Mouse (Mus musculus) c-Kit-positive CD71-negative TER-119-negative erythroid progenitor cells, embryonic 14.5 days (primary cell): ENCODE data around the gene Cbx6.
A peak's percentile ranks its signal among the peaks of the same experiment; 100 is the strongest.

Experiments used
- DNase-seq: peaks from one replicate; pipeline ENCODE4 v3.0.0-alpha.2; 2013; ENCODE audit warnings: low read depth

The Cbx6 gene

DNA sequence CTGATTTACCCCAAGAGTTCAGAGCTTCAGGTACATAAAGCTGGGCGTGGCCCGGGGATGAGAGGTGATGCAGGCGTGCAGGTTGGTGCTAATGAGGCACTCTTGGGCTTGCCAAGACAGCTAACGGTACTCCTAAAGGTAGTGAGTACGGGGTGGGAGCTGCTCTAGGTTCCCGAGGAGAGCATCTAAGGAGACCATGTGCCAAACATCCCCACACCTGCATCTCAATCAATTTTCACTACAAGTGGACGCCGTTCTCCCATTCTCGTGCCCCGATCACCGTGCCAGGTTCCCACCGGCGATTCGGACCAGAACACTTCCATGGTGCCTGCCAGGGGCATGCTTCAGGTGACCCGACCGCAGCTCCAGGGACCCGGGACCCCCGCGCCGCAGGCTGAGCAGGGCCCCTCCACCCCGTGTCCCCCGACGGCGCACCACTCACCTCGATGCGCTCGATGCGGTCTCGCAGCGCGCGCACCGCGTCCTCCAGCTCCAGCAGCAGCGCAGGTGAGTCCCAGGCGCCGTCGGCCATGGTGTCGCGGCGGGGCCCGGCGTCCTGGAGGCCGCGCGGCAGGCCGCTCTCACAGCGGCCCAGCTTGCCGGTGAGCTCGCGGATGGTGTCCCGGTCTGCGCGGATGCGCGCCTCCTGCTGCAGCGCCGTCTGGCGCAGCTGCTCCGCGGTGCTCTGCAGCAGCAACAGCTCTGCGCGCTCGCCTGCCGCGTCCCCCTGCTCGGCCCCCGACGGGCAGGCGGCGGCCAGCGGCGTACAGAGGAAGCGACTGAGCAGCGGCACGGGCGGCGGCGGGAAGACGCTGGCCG, 30.7 kb downstream of the Cbx6 start:
- no peak for DNase-seq

DNA sequence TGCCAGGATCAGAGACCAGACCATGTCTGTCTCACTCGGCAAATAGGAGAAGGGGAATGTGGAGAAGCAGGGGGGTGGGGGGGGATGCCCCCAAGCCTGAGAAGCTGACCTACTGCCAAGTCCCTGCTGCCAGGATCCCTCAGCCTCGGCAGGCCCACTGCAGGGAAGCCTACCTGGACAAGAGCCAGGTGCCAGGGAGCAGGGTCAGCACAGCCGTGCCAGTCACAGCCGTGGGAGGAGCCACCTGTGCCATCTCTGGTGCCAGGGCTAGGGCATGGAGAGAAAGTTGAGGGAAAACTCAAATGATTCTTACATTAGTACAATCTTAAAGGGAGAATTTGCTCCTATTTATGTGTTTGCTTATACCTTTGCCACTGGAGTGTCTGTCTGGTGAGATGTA, 32.2 kb downstream of the Cbx6 start:
- no peak for DNase-seq

DNA sequence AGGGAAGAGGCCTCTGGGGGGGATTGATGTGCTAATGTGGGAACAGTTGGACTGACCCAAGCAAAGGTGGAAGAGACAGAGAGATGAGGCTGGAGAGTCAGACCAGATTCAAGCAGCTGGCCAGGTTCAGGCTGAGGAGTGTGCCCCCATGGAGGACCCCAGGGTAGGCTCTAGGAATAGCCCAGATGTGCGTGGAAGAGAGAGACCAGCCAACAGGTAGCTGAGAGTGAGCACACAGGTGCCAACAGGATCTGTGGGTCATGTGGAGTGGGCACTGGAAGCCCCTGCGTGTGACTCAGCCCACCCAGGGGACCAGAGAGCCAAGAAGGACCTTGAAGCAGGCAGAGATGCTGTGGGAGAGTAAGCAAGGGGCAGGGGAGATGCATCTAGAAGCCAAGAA, 32.8 kb downstream of the Cbx6 start:
- DNase-seq: no peak

DNA sequence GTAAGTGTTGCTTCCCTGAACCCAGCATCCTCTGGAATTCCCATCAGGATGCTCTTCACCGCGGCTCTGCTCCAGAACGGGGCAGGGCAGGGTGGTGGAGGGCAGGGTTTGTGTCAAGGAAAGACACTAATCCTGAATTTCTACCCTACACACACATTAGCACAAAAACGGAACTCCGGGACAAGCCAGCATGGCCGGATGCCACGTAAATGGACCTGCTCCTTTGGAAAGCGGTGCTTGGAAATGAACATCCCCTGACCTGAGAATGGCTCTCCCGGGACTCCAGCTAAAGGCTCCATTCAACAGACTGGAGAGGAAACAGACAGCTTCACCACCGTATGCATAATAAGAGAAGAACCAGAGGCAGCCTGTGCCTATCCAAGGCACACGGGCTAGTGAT, 33.8 kb downstream of the Cbx6 start:
- no peak for DNase-seq

DNA sequence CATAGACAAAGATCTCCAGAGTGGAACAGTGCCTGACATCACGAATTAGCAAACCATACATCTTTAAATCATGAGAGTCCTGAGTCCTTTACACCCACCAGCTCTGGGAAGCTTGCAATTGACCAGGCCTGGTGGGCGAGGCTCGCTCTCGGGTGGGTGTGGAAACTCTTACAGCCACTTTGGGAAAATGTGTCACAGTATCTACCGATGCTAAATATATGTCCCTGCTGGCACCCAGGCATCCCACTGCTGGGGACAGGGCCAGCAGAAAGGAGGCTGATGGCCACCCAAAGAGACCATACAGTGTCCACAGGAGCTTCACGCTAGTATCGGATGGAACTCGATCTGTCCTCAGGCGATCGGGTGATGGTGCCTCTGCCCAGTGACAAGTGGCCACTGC, 35.9 kb downstream of the Cbx6 start:
- no peak for DNase-seq

DNA sequence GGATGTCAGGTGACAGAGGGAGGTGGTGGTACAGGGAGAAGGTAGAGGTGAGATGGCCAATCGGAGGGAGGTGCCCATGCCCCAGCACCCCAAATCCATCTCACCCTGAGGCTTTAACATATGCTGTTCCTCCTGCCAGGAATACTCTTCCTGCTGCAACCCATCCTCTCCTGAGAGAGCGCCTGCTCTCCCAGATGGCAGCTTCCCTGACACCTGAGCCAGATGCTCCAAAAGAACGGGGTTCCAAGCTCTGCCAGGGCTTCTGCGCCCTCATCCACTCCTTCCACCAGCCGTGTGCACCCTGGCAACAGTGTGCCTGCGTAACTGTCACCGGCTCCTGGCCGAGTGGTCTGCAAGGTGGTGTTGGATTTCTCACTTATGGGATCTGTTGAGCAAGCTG, 36.8 kb downstream of the Cbx6 start:
- no peak for DNase-seq

DNA sequence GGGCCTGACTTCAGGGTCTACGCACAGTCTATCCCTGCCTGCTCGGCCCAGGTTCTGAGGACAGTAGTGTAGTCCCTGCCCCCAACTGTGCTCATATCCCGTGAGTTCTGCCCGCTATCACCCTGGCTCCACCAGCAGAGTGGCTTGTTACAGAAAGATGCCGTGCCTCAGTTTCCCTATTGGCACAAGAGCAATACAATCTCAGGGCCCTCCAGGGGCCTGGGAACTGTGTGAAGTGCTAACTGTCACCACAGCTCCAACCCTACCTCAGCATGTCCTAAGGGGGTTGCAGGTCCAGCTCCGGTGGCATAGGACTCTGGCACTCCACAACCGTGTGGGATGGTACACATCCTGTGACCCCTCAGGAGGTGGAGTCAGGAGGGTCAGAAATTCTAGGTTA, 37.4 kb downstream of the Cbx6 start:
- no peak for DNase-seq

DNA sequence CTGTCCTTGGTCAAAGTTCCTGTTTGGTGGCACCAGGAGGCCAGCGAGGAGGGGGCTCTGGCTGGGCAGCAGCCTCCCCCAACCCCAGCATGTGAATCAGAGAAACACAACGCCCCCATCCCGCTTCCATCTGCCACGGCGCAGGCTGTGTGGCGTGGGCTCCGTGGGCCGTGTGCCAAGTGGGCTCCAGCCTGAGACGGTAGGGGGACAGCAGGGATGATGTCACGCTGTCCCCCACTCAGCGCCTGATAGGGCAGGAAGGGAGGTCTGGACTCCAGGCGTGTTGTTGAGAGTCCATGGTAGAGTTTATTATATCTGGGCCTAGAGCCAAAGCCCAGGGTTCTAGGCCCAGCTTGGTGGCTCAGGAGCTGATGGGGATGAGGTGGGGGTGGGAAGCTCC, 38.2 kb downstream of the Cbx6 start:
- DNase-seq: no peak

DNA sequence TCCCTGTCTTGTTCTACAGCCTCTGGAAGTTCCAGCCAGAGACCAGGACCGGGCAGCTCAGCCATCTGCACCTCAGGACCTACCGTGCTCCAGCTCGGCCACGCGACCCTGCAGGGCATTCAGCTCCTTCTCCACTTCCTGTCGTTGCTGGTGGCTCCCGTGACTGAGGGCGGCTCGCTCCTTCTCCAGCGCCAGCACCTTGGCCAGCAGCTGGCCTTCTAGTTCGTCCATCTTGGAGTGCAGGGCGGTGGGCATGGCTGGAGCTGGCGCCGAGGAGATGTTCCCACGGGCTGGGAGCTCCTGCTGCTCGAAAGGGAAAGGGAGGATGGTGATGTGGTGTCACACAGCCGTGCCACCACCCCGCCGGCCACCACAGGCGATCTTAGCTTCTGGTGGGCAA, 40.3 kb downstream of the Cbx6 start:
- DNase-seq: no peak

DNA sequence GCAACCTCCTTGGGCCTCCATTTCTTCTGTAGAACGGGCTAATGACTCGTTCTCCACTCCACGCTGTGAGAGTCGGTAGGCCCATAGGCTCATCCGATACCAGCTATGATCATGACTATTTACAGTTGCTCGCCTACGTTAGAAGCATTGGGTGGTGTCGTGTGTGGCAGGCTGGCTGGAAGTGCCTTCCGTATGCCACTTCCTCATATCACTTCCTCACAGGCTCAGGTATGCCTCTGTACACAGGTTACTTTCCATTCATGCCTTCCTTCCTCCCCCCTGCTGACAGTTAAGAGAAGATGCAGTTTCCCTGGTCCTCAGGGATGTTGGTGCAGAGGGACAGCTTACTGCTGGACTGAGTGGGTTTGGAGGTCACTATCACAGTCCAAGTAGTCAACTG, 41.4 kb downstream of the Cbx6 start:
- no peak for DNase-seq

DNA sequence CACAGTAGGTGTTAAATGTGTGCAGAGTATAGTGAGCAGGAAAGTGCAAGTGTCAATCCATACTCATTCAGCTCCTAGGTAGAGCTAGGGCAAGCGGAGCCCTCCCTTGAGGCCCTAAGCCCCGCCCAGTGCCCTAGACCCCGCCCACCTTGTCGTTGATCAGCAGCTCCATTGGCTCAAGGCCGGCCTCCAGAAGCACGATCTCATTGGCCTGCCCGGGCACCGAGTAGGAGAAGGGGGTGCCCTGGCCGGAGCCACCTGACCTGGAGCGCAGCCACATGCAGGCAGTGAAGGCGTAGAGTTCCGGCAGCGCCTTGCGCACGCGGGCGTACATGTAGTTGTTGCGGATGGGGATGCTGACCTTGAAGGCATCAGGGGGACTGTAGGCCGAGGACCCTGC, 42.0 kb downstream of the Cbx6 start:
- DNase-seq: no peak

DNA sequence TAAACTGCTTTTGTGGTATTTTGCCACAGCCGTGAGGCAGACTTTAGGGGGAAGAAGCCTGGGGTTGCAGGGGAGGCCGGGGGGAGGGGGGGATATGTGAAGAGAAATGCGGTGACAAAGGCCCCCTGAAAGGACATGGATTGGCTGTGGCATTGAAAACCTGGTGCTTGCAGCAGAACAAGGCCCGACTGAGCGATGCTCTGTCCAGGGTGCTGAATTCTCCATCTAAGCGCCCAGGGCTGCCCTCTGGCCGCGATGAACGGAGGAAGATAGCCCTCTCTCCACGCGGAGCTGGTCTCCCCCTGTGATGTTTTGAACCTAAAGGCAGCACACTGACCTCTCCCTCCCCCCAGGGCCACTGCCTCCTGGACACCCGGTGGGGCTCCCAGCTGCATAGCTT, 43.0 kb downstream of the Cbx6 start:
- peak; percentile 69 for DNase-seq

DNA sequence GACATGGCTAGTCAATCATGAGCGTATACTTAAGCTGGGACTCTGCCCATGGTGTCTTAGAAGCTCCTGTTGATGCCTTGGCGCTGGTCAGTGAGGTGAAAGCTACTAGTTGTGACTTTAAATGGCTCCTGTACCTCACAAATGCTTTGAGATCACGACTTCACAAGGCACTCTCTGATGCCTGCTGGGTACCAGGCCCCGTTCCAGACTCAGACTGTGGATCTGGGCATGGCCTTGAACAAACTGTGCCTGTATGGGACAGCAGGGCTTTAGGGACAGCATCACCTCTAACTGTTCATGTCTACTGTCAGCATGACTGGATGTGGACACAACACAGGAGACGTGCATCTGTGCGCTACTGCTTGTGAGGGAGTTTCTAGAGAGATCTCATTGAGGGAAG, 43.6 kb downstream of the Cbx6 start:
- no peak for DNase-seq

DNA sequence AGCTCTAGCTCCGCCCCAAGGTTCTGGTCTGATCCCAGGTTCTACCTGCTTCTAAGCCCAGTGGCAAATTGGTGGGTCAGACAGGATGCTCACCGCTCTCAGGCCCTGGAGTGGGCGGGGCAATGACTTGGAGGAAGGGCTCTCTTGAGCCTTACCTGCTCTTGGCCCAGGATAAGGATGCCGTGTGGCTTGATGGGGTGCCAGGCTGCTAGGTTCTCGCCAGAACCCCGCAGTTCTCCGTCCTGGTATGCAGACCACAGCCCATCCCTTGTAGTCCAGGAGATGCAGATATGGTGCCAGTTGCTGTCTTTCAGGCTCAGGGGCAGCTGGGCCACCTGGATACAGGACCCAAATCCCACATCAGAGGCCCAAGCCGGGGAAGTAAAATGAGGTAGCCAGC, 44.4 kb downstream of the Cbx6 start:
- DNase-seq: no peak

DNA sequence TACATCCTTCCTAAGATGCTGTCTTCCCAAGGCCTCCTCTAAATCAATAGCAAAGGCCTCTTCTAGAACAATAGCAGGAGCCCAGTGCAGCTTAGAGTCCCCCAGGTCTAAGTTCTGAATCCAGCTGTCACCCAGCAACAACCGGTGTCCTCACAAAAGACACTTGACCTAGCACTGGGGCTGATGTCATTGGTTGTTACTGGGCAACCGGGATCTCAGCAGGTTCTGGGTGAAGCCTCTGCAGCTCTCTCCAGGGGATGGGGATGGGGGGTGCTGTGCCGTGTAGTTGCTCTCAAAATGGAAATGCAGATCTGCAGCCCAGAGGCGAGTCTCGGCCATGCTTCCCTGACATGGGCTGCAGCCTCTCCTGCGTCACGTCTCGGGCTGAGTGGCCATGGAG, 46.7 kb downstream of the Cbx6 start:
- DNase-seq: no peak

DNA sequence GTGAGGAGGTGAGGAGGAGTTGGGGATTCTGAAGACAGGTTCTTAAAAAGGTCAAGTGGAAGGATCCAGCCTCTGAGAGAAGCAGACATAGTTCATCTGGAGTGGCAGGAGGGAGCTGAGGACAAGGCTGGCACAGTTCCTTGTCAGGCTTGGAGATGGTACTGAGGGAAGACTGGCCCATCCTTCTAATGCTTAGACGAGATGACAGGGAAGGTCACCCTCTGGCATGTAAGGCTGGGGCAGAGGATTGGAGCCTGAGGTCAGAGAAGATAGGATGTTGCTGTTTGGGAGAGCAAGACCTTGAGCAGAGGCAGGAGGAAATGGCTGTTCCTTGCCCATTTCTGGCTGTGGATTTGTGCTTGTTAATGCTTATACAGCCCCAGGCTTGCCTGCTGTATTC, 49.4 kb downstream of the Cbx6 start:
- DNase-seq: no peak

DNA sequence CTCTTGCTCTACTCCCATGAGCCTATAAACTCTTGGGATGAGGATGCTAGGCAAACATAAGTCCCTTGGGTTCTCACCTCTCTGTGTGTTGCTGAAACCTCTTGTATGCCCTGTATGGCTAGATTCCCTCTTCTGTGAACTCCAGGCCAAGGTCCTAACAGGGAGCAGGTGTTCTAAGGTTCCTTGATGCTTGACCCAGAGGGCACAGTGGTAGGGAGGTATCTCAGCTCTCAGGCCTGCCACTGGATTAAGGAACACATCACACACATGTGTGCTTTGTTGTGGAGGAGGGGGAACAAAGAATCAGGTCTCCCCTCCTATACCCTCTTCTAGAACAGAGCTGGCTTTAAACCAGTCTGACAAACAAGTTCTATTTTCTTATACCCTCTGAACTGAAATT, 56.7 kb downstream of the Cbx6 start, which contains the start of gene Dnal4:
TSS of gene Dnal4 (minus strand) at position 101 of the 400 bp plus-strand sequence.
- DNase-seq: no peak

DNA sequence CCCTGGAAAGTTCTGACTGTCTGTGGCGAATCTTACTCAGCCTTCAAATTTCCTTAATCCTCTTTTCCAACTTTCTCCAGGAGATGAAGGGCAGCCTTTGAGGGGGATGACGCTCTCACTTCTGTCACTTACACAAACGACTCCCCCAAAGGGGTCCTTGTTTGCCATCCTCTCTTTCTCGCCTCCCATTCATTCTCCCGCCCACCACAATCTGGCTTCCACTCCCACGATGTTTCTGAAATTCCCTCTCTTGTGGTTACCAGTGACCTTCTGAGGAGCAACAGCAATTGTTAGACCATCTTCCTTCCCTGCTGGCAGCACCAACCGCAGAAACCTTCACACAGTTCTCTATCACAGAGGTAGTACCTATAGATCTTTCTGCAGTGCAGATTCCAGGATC, 58.8 kb downstream of the Cbx6 start:
- DNase-seq: no peak

DNA sequence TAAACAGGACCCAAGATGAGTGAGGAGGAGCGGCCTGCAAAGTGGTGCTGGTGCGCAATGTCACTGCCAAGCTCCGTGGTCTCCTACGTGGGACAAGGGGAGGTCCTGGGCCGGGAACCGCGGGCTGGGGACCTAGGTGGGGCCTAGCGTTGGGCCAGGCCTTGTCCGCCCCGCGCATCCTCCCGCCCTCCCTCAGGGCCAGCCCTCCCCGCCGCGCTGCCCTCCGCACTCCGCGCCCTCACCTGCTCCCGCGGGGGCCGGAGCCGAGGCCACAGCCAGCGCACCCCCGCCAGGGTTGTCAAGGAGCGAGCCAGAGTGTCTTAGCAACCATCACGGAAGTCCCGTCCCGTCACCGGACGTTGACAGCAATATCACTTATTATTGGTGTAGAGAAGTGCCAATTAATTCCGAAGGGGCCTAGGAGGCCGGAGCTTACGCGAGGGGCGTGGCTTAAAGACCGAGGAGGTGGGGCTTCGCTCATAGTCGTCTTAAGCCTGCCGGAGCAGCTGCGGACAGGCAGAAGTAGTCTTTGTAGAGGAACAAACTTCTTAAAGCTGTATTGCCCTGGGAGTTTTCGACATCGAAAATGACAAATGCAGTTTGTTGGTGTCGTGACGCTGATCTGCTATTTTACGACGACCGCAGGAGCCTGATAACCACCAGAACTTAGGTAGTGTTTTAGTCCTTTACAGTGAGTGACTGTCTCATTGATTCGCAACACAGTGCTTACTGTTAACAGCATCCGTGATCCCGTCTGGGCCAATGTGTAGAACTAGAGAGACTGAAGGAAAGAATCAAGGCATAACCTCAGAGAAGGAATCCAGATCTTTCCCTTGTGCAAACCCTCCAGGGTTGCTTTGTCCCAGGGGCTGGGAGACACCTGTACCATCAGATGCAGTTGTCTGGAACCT, 60.1 kb downstream of the Cbx6 start:
- peak; percentile 94 for DNase-seq
